Mouse (Mus musculus) testis, adult 2 months (tissue): ENCODE data around the gene P4ha1.

ENCODE experiments used
- CTCF ChIP-seq: fragments of 200-500 bp; IDR thresholded peaks from 2 replicates; pipeline ENCODE4 v1.5.1; 2012; ENCODE audit warnings: low read depth, mild to moderate bottlenecking, inconsistent platforms, low read length, moderate library complexity; ENCODE audit not compliant: control insufficient read depth, insufficient read depth, insufficient replicate concordance
- POLR2A ChIP-seq: fragments of 200-500 bp; IDR thresholded peaks from 2 replicates; pipeline ENCODE4 v1.6.1; 2012; ENCODE audit warnings: low read depth, mild to moderate bottlenecking, inconsistent platforms, low read length, moderate library complexity; ENCODE audit not compliant: control insufficient read depth

DNA sequence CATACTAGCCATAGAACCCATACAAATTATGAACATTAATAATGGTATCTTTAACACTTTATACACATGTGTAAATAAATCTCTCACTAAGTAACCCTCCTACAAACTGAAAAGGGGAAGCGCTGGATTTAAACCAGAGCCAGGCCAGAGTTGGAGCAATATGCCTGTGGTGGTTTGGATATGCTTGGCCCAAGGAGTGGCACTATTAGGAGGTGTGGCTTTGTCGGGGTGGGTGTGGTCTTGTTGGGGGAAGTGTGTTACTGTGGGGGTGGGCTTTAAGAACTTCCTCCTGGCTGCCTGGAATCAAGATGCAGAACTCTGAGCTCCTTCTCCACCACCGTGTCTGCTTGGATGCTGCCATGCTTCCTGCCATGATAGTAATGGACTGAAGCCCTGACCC, 39.9 kb upstream of the P4ha1 start:
- TF ChIP-seq POLR2A (no peak), CTCF (no peak)
